Mouse (Mus musculus): Measurements from ENCODE around the gene C3ar1. TPM values are rescaled to one million over a fixed set of nuclear protein-coding genes. Genes with fewer than 3 reads are reported as not detected.

The C3ar1 gene
- polyA plus RNA-seq, 1 experiment from 2014 or later: 1.4 TPM

Small RNA genes lying within 50 kb of the gene (microRNA-seq; reads per million reads assigned to microRNA genes)
- not detected for gene Mir7231

Other genes starting within 250 kb of the C3ar1 start
- gene Gdf3, start 246.1 kb downstream of the C3ar1 start, polyA plus RNA-seq (2016; fragmentation: Nextera tagmentation; extraction: Ambion mirVana): 0.14 and 0.28 TPM in 2 replicates
- not detected in 2 replicates for gene Dppa3, start 229.8 kb downstream of the C3ar1 start, polyA plus RNA-seq (2016; fragmentation: Nextera tagmentation; extraction: Ambion mirVana)
- gene Nanog, start 148.7 kb downstream of the C3ar1 start, polyA plus RNA-seq (2016; fragmentation: Nextera tagmentation; extraction: Ambion mirVana): 0.49 and 0.86 TPM in 2 replicates
- gene Slc2a3, start 54.5 kb downstream of the C3ar1 start, polyA plus RNA-seq (2016; fragmentation: Nextera tagmentation; extraction: Ambion mirVana): 26.6 and 27.7 TPM in 2 replicates
- gene Foxj2, start 36.2 kb downstream of the C3ar1 start, polyA plus RNA-seq (2016; fragmentation: Nextera tagmentation; extraction: Ambion mirVana): 7.8 and 8.4 TPM in 2 replicates
- 63.0 and 63.4 TPM in 2 replicates for gene Necap1, start 18.3 kb upstream of the C3ar1 start, polyA plus RNA-seq (2016; fragmentation: Nextera tagmentation; extraction: Ambion mirVana)
- 0.22 and 0.23 TPM in 2 replicates for gene Clec4a1, start 65.7 kb upstream of the C3ar1 start, polyA plus RNA-seq (2016; fragmentation: Nextera tagmentation; extraction: Ambion mirVana)
- 0.33 and 0.61 TPM in 2 replicates for gene Clec4a3, start 96.4 kb upstream of the C3ar1 start, polyA plus RNA-seq (2016; fragmentation: Nextera tagmentation; extraction: Ambion mirVana)
- not detected in 2 replicates for gene Clec4a4, start 134.2 kb upstream of the C3ar1 start, polyA plus RNA-seq (2016; fragmentation: Nextera tagmentation; extraction: Ambion mirVana)
- not detected in 2 replicates for gene Clec4b1, start 193.8 kb upstream of the C3ar1 start, polyA plus RNA-seq (2016; fragmentation: Nextera tagmentation; extraction: Ambion mirVana)

Measured in heart, embryonic 12.5 days (tissue).